Mouse (Mus musculus) stomach, postnatal 0 days (tissue): Measurements from ENCODE around the gene Hist1h2bh. TPM values are rescaled to one million over a fixed set of nuclear protein-coding genes. Genes with fewer than 3 reads are reported as not detected.

Experiments
- ATAC-seq: fragments of 200-750 bp; cut with Nextera tagmentation; 2 replicates; pipeline ENCODE4 v1.8.0; 2017; ENCODE audit not compliant: low FRiP score, low TSS enrichment
- DNase-seq: peaks from one replicate; pipeline ENCODE4 v3.0.0-alpha.2; 2016; ENCODE audit warnings: low spot score
- H3K27ac ChIP-seq: fragments of 300-500 bp; sonication (generic); replicated peaks from 2 replicates; pipeline ENCODE4 v1.5.1; 2014; ENCODE audit warnings: mild to moderate bottlenecking, control low read depth
- H3K27me3 ChIP-seq: fragments of 300-500 bp; sonication (generic); 2 replicates; pipeline ENCODE4 v1.6.1; 2014; ENCODE audit warnings: low read length; ENCODE audit not compliant: control insufficient read depth, insufficient read depth
- H3K36me3 ChIP-seq: fragments of 300-500 bp; sonication (generic); 2 replicates; pipeline ENCODE4 v1.6.1; 2014; ENCODE audit warnings: low read length, mixed read lengths; ENCODE audit not compliant: control insufficient read depth, insufficient read depth
- H3K4me1 ChIP-seq: fragments of 300-500 bp; sonication (generic); replicated peaks from 2 replicates; pipeline ENCODE4 v1.6.1; 2014; ENCODE audit warnings: antibody characterized with exemption; ENCODE audit not compliant: control insufficient read depth, insufficient read depth
- H3K4me2 ChIP-seq: fragments of 300-500 bp; sonication (generic); replicated peaks from 2 replicates; pipeline ENCODE4 v1.6.1; 2014; ENCODE audit warnings: low read depth, mild to moderate bottlenecking, control low read depth, moderate library complexity
- H3K4me3 ChIP-seq: fragments of 300-500 bp; sonication (generic); 2 replicates; pipeline ENCODE4 v1.5.1; 2014; ENCODE audit warnings: low read depth, low read length, control low read depth
- H3K9ac ChIP-seq: fragments of 300-500 bp; sonication (generic); 2 replicates; pipeline ENCODE4 v1.6.1; 2014; ENCODE audit warnings: mild to moderate bottlenecking, low read length, control low read depth, mixed read lengths
- H3K9me3 ChIP-seq: fragments of 300-500 bp; sonication (generic); 2 replicates; pipeline ENCODE4 v1.6.1; 2016; ENCODE audit warnings: low read length; ENCODE audit not compliant: control insufficient read depth
- CTCF ChIP-seq: IDR thresholded peaks from 2 replicates; pipeline ENCODE4 v1.5.1; 2016; ENCODE audit warnings: antibody characterized with exemption, low read depth, mild to moderate bottlenecking, moderate library complexity
- EP300 ChIP-seq: optimal IDR thresholded peaks from 2 replicates; pipeline ENCODE3; 2016; ENCODE audit warnings: antibody characterized with exemption
- WGBS: fragments of 180-500 bp; shearing (Covaris S2); extraction: QIAGEN DNeasy Blood & Tissue Kit; methylation state at CpG from one replicate; pipeline ENCODE4 v1.1.7; 2014; 5-methylcytosine and 5-hydroxymethylcytosine counted together
- polyA plus RNA-seq: library from polyadenylated mRNA; unstranded; fragments of >200 nt; fragmentation: Nextera tagmentation; extraction: Ambion mirVana; gene quantifications from 2 replicates; pipeline ENCODE4 v1.2.1, GENCODE M21; 2015

Gene Hist1h2bh
- polyA plus RNA-seq, 1 experiment from 2014 or later: 0.62 TPM

GRCm38 (mm10) chr13:23500424-23501200 lies 42.6 kb downstream of the Hist1h2bh start:
- ATAC-seq (peak; percentile 59; the same call in 1 of the 2 replicates), DNase-seq (peak; percentile 49)
- no peaks in the 10 kb centered on the region for H3K27me3 ChIP-seq
- H3K4me1 ChIP-seq: 0 out of 2 replicates have a peak, but pooled peaks cover 2% of the 10 kb centered on the region
- no peak overlapping the region for H3K4me2 ChIP-seq
- no peak overlapping the region for H3K4me3 ChIP-seq
- no peak overlapping the region for H3K27ac ChIP-seq
- TF ChIP-seq CTCF (no peak), EP300 (no peak)
- H3K9me3 ChIP-seq: no peaks in the 10 kb centered on the region
- 10% methylated on average over 17 of the region's 17 CpGs for WGBS
- no peak overlapping the region for H3K9ac ChIP-seq
- no peaks in the 10 kb centered on the region for H3K36me3 ChIP-seq

- Histone ChIP-seq H3K4me1 (0 out of 2 replicates have a peak, but pooled peaks cover 2% of the 10 kb centered on the region), H3K4me3 (no peak overlapping the region), H3K27me3 (no peaks in the 10 kb centered on the region), H3K36me3 (no peaks in the 10 kb centered on the region), H3K9ac (no peak overlapping the region), H3K27ac (no peak overlapping the region), H3K4me2 (no peak overlapping the region), H3K9me3 (no peaks in the 10 kb centered on the region)
- DNase-seq (no peak), ATAC-seq (no peak)
- WGBS: 33% methylated on average over 7 of the region's 7 CpGs
- TF ChIP-seq CTCF (no peak), EP300 (peak; percentile 21)
Observed at GRCm38 (mm10) chr13:23499943-23500342, 43.2 kb downstream of the Hist1h2bh start.

- Histone ChIP-seq H3K4me2 (peak overlapping the region; percentile 42), H3K4me3 (peak overlapping the region; percentile 22), H3K27me3 (no peaks in the 10 kb centered on the region), H3K9me3 (no peaks in the 10 kb centered on the region), H3K4me1 (0 out of 2 replicates have a peak, but pooled peaks cover 2% of the 10 kb centered on the region), H3K36me3 (no peaks in the 10 kb centered on the region), H3K9ac (no peak overlapping the region), H3K27ac (no peak overlapping the region)
- TF ChIP-seq EP300 (no peak), CTCF (no peak)
- no peak for ATAC-seq
- WGBS: 5% methylated on average over 10 of the region's 10 CpGs
- no peak for DNase-seq
Observed at GRCm38 (mm10) chr13:23498653-23499052, 44.5 kb downstream of the Hist1h2bh start.

- H3K9me3 ChIP-seq: no peaks in the 10 kb centered on the region
- no peak for ATAC-seq
- H3K4me2 ChIP-seq: peak overlapping the region; percentile 42
- no peaks in the 10 kb centered on the region for H3K27me3 ChIP-seq
- no peak overlapping the region for H3K9ac ChIP-seq
- H3K27ac ChIP-seq: no peak overlapping the region
- peak overlapping the region; percentile 22; the same call in 1 of the 2 replicates for H3K4me3 ChIP-seq
- TF ChIP-seq EP300 (no peak), CTCF (no peak)
- 0 out of 2 replicates have a peak, but pooled peaks cover 2% of the 10 kb centered on the region for H3K4me1 ChIP-seq
- WGBS: 21% methylated on average over 19 of the region's 19 CpGs
- no peak for DNase-seq
- H3K36me3 ChIP-seq: no peaks in the 10 kb centered on the region
Observed at GRCm38 (mm10) chr13:23497656-23498321, 45.4 kb downstream of the Hist1h2bh start.

- Histone ChIP-seq H3K27me3 (no peaks in the 10 kb centered on the region), H3K9me3 (no peaks in the 10 kb centered on the region), H3K36me3 (no peaks in the 10 kb centered on the region), H3K4me1 (0 out of 2 replicates have a peak, but pooled peaks cover 2% of the 10 kb centered on the region), H3K9ac (no peak overlapping the region), H3K27ac (no peak overlapping the region), H3K4me3 (no peak overlapping the region), H3K4me2 (no peak overlapping the region)
- DNase-seq (no peak), ATAC-seq (no peak)
- WGBS: 82% methylated on average over 6 of the region's 6 CpGs
- TF ChIP-seq CTCF (no peak), EP300 (no peak)
Observed at GRCm38 (mm10) chr13:23495526-23495925, 47.7 kb downstream of the Hist1h2bh start.
